Mouse (Mus musculus) bone marrow, adult 2 months (tissue): Measurements from ENCODE around the gene Slc6a6.

Experiments used
- CTCF ChIP-seq: fragments of 200-500 bp; IDR thresholded peaks from 2 replicates; pipeline ENCODE4 v1.5.1; 2011; ENCODE audit warnings: low read length, control low read depth; ENCODE audit not compliant: control insufficient read depth, insufficient read depth
- POLR2A ChIP-seq: fragments of 200-500 bp; IDR thresholded peaks from 2 replicates; pipeline ENCODE4 v1.6.1; 2011; ENCODE audit warnings: low read depth, mild to moderate bottlenecking, control low read depth, low read length, borderline replicate concordance; ENCODE audit not compliant: control insufficient read depth

GRCm38 (mm10) chr6:91659841-91660509 is 23.9 kb upstream of the Slc6a6 start:
- TF ChIP-seq CTCF (no peak), POLR2A (no peak)
